Mouse (Mus musculus) lung, adult 2 months (tissue): Measurements from ENCODE around the gene Xpo6.

Experiments
- CTCF ChIP-seq: fragments of 200-500 bp; IDR thresholded peaks from 2 replicates; pipeline ENCODE4 v1.5.1; 2011; ENCODE audit warnings: mild to moderate bottlenecking, low read length, control low read depth; ENCODE audit not compliant: insufficient read depth
- POLR2A ChIP-seq: fragments of 200-500 bp; IDR thresholded peaks from 2 replicates; pipeline ENCODE4 v1.6.1; 2011; ENCODE audit warnings: low read depth, mild to moderate bottlenecking, control low read depth, low read length, borderline replicate concordance; ENCODE audit errors: extremely low read depth

- TF ChIP-seq CTCF, result no peak
- TF ChIP-seq POLR2A, result no peak
Observed at GRCm38 (mm10) chr7:126051910-126052309, 148.4 kb downstream of the Xpo6 start.
